Mouse (Mus musculus) erythroid progenitor cell, adult 5-6 weeks (primary cell): ENCODE measurements around the gene 5730596B20Rik. TPM values are rescaled to one million over a fixed set of nuclear protein-coding genes. Genes with fewer than 3 reads are reported as not detected.

ENCODE experiments used
- ATAC-seq: replicated peaks from 2 replicates; pipeline ENCODE4 v1.8.0; 2016; ENCODE audit warnings: moderate number of reproducible peaks, mild to moderate bottlenecking, moderate TSS enrichment, inconsistent platforms; ENCODE audit not compliant: poor library complexity, low FRiP score, severe bottlenecking
- total RNA-seq, 2 experiments: library from RNA; stranded (forward) in 1 of 2; stranded (reverse) in 1 of 2; fragments of 150-400 nt in 1 of 2; fragments of 186-747, 209-891 nt in 1 of 2; gene quantifications; 2 replicates each; pipeline versions ENCODE4 v1.2.3 to v1.2.4; 2015 to 2017; ENCODE audit warnings: low replicate concordance in 2 of 2

Gene 5730596B20Rik
- total RNA-seq, 2 experiments from 2014 or later: not detected

GRCm38 (mm10) chr6:52190906-52191810 lies 13.9 kb downstream of the 5730596B20Rik start, which contains the start of gene Hoxa4:
Hoxa4 (minus strand) TSS chr6:52191753.
- ATAC-seq: no peak

GRCm38 (mm10) chr6:52191860-52192550 lies 14.7 kb downstream of the 5730596B20Rik start:
- peak; percentile 54; the same call in 1 of the 2 replicates for ATAC-seq

GRCm38 (mm10) chr6:52194690-52195089 lies 17.4 kb downstream of the 5730596B20Rik start:
- ATAC-seq: no peak

- ATAC-seq: no peak
Observed at GRCm38 (mm10) chr6:52196811-52197210, 19.5 kb downstream of the 5730596B20Rik start.

- ATAC-seq: no peak
Observed at GRCm38 (mm10) chr6:52197271-52197670, 20.0 kb downstream of the 5730596B20Rik start.

- ATAC-seq: no peak
Observed at GRCm38 (mm10) chr6:52200073-52200750, 22.9 kb downstream of the 5730596B20Rik start.

GRCm38 (mm10) chr6:52200751-52201250 lies 23.5 kb downstream of the 5730596B20Rik start:
- no peak for ATAC-seq

GRCm38 (mm10) chr6:52201269-52201668 lies 24.0 kb downstream of the 5730596B20Rik start:
- no peak for ATAC-seq

- no peak for ATAC-seq
Observed at GRCm38 (mm10) chr6:52202362-52203120, 25.2 kb downstream of the 5730596B20Rik start.

- no peak for ATAC-seq
Observed at GRCm38 (mm10) chr6:52203121-52203370, 25.7 kb downstream of the 5730596B20Rik start.

GRCm38 (mm10) chr6:52203371-52204049 lies 26.2 kb downstream of the 5730596B20Rik start:
- no peak for ATAC-seq

- ATAC-seq: no peak
Observed at GRCm38 (mm10) chr6:52204050-52204752, 26.9 kb downstream of the 5730596B20Rik start, which contains the start of gene Hoxa5. Hoxa5 (minus strand) TSS chr6:52204587.

GRCm38 (mm10) chr6:52205221-52205620 lies 27.9 kb downstream of the 5730596B20Rik start:
- no peak for ATAC-seq

- no peak for ATAC-seq
Observed at GRCm38 (mm10) chr6:52205638-52206621, 28.6 kb downstream of the 5730596B20Rik start.

GRCm38 (mm10) chr6:52206882-52207683 lies 29.8 kb downstream of the 5730596B20Rik start:
- no peak for ATAC-seq

GRCm38 (mm10) chr6:52207684-52207976 lies 30.3 kb downstream of the 5730596B20Rik start:
- no peak for ATAC-seq
